Mouse (Mus musculus): ENCODE data around the gene Rapgefl1.

The Rapgefl1 gene

DNA sequence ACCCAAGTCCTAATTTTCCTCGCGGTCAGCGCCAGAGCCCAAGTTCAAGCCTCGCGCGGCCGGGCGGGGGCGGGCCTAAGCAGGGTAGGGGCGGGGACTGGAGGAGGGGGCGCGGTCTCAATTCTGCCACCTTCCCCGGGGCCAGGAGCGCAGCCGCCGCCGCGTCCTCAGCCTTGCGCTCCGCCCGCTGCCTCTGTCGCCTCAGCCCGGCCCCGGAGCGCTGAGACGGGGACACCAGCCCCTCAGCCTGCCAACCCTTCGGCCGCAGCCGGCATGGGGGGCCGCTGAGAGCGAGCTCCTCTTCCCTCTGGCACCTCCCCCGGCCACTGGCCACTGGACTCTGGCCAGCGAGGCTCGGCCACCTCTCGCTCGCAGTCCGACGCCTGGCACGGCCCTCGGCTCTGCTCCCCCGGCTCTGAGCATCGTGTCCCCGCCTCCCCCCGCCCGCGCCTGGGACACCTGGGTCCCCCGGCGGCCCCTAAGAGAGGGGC lies at the start of gene Rapgefl1:
Gene Rapgefl1 (plus strand): TSS at position 135 of the 491 bp plus-strand sequence.
- DNase-seq (ENCODE audit: low spot score in 2 of 2) = peak; percentile 66 to 69

DNA sequence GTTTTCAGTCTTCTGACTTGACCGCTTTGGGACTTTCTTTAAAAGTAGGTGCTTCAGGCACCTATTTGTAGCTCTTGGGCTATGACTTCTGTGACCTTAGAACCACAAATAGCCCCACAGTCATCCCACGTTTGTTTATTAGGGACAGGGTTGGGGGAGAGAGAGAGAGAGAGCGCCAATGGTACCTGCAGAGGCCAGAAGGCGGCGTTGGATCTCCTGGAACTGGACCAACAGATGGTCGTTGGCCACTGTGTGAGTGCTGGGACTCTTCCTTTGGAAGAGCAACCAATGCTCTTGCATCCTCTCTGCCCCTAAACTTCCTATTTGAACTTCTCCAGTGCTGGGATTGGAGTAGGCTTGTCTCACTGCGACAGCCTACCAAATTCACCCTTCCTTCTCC lies 49.4 kb upstream of the Rapgefl1 start:
- no peak for DNase-seq (ENCODE audit: low spot score in 2 of 2)

DNA sequence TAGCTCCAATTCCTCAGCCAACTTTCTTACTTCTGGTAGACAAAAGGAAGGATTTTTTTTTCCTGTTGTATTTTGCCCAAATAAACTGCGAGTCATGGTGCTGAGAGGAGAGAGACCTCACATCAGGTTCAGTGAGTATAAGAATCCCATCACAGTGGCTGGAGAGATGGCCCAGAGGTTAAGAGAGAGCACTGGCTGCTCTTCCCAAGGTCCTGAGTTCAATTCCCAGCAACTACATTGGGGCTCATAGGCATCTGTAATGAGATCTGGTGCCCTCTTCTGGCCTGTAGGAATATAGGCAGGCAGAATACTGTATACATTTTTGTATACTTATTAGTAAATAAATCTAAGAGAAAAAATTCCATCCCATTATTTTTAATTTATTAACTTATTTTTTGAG lies 48.9 kb upstream of the Rapgefl1 start:
- no peak for DNase-seq (ENCODE audit: low spot score in 2 of 2)

- DNase-seq (ENCODE audit: low spot score in 2 of 2) = no peak
Measured at GRCm38 (mm10) chr11:98788139-98788538, 48.4 kb upstream of the Rapgefl1 start.

DNA sequence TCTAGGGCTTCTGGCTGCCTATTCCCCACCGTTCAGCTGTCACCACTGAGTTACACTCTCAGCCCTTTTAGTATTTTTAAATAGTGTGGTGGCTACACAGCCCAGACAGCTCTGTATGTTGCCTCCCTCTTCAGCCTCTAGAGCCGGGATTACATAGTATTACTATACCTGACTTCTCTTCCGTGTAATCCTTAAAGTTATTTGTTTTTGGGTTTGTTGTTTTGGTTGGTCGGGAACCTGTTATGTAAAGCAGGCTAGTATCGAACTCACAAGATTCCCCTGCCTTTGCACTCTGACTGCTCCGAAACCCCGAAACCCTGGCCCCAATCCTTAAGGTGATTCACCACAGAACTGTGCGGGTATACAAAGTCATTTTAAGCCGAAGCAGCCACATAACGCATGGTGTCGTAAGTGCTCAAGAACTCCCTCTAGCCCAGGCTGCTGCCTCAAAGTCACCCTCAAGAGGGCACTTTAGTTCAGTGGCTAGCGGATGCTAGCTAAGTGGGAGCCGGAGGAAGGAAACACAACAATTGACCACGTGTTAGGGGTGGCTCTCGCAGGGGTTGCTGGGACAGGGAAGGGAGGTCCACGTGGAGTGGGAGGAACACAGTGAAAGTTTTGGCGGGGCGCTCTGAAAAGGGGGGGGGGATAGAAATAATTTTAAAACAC lies 47.9 kb upstream of the Rapgefl1 start:
- peak; percentile 73 to 78 for DNase-seq (ENCODE audit: low spot score in 2 of 2)

GRCm38 (mm10) chr11:98789219-98789807 lies 47.3 kb upstream of the Rapgefl1 start:
- DNase-seq (ENCODE audit: low spot score in 2 of 2) = no peak

DNA sequence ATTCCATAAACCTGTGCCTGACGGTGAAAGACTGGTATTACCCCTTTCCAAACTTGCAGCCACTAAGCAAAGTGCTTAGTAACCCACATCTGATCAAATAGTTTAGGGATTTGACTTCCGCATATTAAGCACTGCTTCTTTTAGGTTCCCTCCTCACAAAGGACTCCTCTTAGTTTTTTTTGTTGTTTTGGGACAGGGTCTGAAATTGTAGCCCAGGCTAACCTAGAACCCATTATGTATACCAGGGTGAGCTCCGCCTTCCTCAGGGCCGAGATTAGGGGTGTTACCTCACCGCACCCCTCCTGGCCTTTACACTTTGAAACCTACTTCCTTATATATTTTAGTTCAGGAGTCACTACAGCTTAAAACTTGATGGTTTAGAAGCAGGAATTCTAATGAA lies 46.8 kb upstream of the Rapgefl1 start:
- DNase-seq (ENCODE audit: low spot score in 2 of 2) = no peak

- no peak for DNase-seq (ENCODE audit: low spot score in 2 of 2)
Measured at GRCm38 (mm10) chr11:98790631-98791205, 45.9 kb upstream of the Rapgefl1 start.

GRCm38 (mm10) chr11:98791448-98791847 lies 45.1 kb upstream of the Rapgefl1 start:
- DNase-seq (ENCODE audit: low spot score in 2 of 2) = no peak

DNA sequence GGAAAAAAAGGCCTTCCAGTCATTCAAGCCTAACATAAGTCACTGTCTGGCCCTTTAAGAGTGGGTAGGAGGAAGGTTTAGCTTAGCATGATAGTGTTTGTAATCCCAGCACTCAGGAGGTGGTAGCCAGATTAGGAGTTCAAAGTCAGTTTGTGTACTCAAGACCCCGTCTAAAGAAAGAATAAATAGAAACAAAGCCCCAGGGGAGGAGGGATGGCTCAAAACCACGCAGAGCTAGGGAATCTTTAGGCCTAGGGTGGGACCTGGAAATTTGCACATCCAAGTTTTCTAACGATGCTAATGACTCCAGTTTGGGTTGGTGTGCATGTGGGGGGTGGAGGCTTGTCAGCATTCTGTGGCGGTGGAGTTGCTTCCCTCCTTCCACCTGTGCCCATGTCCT lies 44.5 kb upstream of the Rapgefl1 start:
- no peak for DNase-seq (ENCODE audit: low spot score in 2 of 2)

DNA sequence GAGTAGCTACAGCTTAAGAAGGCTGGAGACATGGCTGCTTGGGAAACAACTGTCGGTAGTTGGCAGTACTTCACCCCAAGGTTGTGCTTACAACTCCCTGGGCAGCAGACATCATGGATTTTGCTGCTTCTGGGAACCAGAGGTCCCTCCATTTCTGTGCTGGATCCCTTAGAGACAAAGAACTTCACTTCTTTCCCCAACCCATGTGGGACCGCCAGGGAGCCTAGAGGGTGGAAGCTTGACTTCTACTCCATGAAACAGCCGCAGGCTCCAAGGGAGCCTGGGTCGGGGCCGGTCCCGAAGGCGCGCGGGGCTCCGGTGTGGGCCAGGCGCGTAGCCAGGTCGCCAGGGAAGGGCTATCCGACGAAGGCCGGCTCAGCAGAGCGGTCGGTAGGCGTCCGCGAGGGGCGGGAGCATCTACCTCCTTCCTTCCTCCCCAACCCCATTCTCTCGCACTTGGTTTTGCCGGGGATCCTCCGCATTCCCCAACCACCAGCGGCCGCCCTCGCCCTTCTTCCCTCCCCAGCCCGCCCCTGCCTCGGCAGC lies 42.0 kb upstream of the Rapgefl1 start:
- peak in 1 of 2 experiments; percentile 58 for DNase-seq (ENCODE audit: low spot score in 2 of 2)

GRCm38 (mm10) chr11:98795015-98795713 lies 41.4 kb upstream of the Rapgefl1 start, which contains the start of gene Msl1:
Gene Msl1, plus strand, starts transcription at chr11:98795516.
- DNase-seq (ENCODE audit: low spot score in 2 of 2) = peak; percentile 79 to 83

GRCm38 (mm10) chr11:98795714-98796514 lies 40.7 kb upstream of the Rapgefl1 start:
- DNase-seq (ENCODE audit: low spot score in 2 of 2) = peak; percentile 50 to 52

DNA sequence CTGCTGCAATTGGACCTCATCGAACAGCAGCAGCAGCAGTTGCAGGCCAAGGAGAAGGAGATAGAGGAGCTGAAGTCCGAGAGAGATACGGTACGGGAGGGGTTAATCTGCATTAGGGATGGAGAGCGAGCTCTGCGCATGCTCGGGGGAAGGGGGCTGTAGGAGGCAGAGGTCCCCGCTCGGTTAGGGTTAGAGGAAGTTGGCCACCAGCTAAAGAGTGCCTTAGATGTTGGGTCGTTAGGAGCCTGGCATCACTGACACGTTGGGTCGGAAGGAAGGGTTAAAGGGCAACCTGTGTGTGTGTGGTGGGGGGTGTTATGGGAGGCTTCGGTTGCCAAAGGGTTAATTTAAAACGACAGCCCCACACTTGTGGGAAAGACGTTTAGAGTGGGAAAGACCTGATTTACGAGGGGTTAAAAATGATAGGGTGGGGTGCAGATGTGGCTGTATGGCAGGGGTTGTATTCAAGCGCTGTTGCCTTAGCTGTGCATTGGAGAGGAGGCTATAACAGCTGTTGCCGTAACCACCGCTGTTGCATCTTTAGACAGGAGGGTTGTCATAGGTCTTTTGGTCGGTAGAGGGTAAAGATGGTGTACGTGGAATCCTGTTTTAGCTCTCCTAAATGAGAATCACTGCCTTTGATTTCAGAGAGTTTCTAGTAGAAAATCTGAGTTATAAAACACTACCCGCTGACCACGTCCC lies 39.9 kb upstream of the Rapgefl1 start:
- peak in 1 of 2 experiments; percentile 29 for DNase-seq (ENCODE audit: low spot score in 2 of 2)

GRCm38 (mm10) chr11:98797306-98797705 lies 39.3 kb upstream of the Rapgefl1 start:
- DNase-seq (ENCODE audit: low spot score in 2 of 2) = no peak

GRCm38 (mm10) chr11:98797909-98798308 lies 38.7 kb upstream of the Rapgefl1 start:
- no peak for DNase-seq (ENCODE audit: low spot score in 2 of 2)

DNA sequence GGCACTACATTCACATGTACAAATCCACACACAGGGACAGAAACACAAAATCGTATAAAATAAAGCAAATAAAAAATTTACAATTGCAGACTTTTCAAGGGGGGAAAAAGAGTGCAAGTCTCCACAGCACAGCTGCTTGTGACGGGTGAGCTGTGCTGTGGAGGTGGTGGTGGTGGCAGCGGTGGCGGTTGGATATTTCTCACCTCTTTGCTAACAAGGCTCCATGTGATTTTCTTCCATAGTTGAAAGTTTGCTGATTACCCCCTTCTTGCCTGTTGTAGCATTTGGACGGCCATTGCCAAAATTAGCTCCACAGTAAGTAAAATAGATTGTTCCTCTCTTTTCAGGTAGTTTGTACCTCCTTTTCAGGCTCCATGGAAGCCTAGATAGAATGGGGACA lies 32.0 kb upstream of the Rapgefl1 start, which contains the start of gene Casc3:
Gene Casc3 (plus strand): TSS at position 301 of the 400 bp plus-strand sequence.
- no peak for DNase-seq (ENCODE audit: low spot score in 2 of 2)

- no peak for DNase-seq (ENCODE audit: low spot score in 2 of 2)
Measured at GRCm38 (mm10) chr11:98808417-98808816, 28.2 kb upstream of the Rapgefl1 start.

- peak; percentile 96 to 97 for DNase-seq (ENCODE audit: low spot score in 2 of 2)
Measured at GRCm38 (mm10) chr11:98809457-98810290, 26.9 kb upstream of the Rapgefl1 start.

DNA sequence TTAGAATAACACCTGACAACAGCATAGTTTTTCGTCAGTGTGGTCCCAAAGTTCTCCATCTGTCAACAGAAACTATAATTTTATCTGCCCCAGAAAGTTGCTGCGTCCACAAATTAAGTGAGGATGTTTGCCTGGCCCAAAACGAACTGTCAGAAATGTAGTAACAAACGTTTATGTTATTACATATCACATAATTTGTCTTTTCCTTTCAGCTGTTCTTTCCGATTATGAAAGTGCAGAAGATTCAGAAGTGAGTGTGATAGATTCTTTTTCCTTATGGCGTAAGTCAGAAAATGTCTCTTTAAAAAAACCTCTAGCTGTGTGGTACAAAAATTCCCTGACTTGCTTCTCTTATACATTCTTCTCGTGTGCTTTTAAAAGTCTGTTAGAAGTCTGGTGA lies 25.9 kb upstream of the Rapgefl1 start:
- no peak for DNase-seq (ENCODE audit: low spot score in 2 of 2)

Measured in spleen, postnatal 14 days (tissue).